Mouse (Mus musculus) heart, adult 2 months (tissue): ENCODE data around the gene Mapkbp1. TPM values are rescaled to one million over a fixed set of nuclear protein-coding genes. Genes with fewer than 3 reads are reported as not detected.

Experiments used
- DNase-seq, 2 experiments: peaks; one replicate each; pipeline ENCODE4 v3.0.0; 2021
- H3K27ac ChIP-seq: fragments of 200-600 bp; 2 replicates; pipeline ENCODE4 v1.8.1; 2022
- H3K27me3 ChIP-seq: fragments of 200-500 bp; 2 replicates; pipeline ENCODE4 v1.6.1; 2012; ENCODE audit warnings: mild to moderate bottlenecking, low read length, inconsistent platforms, mixed read lengths; ENCODE audit not compliant: control insufficient read depth, insufficient read depth
- H3K36me3 ChIP-seq: fragments of 200-500 bp; 2 replicates; pipeline ENCODE4 v1.6.1; 2012; ENCODE audit warnings: low read length, inconsistent platforms; ENCODE audit not compliant: control insufficient read depth, insufficient read depth
- H3K4me1 ChIP-seq: fragments of 200-500 bp; 2 replicates; pipeline ENCODE4 v1.6.1; 2011; ENCODE audit warnings: low read length; ENCODE audit not compliant: control insufficient read depth, insufficient read depth
- H3K4me3 ChIP-seq: fragments of 200-600 bp; 2 replicates; pipeline ENCODE4 v1.8.1; 2022
- H3K79me2 ChIP-seq: fragments of 200-500 bp; replicated peaks from 2 replicates; pipeline ENCODE4 v1.6.1; 2012; ENCODE audit warnings: mild to moderate bottlenecking, inconsistent platforms, low read length, moderate library complexity, mixed read lengths; ENCODE audit not compliant: control insufficient read depth, insufficient read depth
- H3K9ac ChIP-seq: fragments of 200-500 bp; 2 replicates; pipeline ENCODE4 v1.6.1; 2012; ENCODE audit warnings: low read depth, mild to moderate bottlenecking, control low read depth, inconsistent platforms, low read length, mixed read lengths
- CTCF ChIP-seq: fragments of 200-600 bp; IDR thresholded peaks from 2 replicates; pipeline ENCODE4 v1.8.1; 2022; ENCODE audit warnings: antibody characterized with exemption, mild to moderate bottlenecking, moderate library complexity
- EP300 ChIP-seq: fragments of 200-500 bp; IDR thresholded peaks from 2 replicates; pipeline ENCODE4 v1.6.1; 2011; ENCODE audit warnings: low read depth, low read length, control low read depth; ENCODE audit not compliant: insufficient read depth
- POLR2A ChIP-seq: fragments of 200-500 bp; IDR thresholded peaks from 2 replicates; pipeline ENCODE4 v1.6.1; 2011; ENCODE audit warnings: mild to moderate bottlenecking, low read depth, low read length, control low read depth; ENCODE audit not compliant: insufficient read depth
- WGBS: fragments of 180-500 bp; shearing (Covaris S2); methylation state at CpG from one replicate; pipeline ENCODE4 v1.1.7; 2018; 5-methylcytosine and 5-hydroxymethylcytosine counted together
- intact Hi-C: fragments of 180-260 bp; cut with DNase I; formaldehyde crosslinking; loops from one replicate; pipeline ENCODE4 v1.15.1; 2025
- polyA plus RNA-seq: library from polyadenylated mRNA; depleted of rRNA; stranded (reverse); fragments of >200 nt; gene quantifications from 2 replicates; pipeline ENCODE4 v1.2.3, GENCODE M21; 2012
- total RNA-seq, 2 experiments: library from RNA; stranded (reverse); gene quantifications; 2 replicates each; pipeline ENCODE4 v1.2.3; 2021

The Mapkbp1 gene
- total and polyA plus RNA-seq, 3 experiments, result 7.7 to 8.1 (median 8.0) TPM

DNA sequence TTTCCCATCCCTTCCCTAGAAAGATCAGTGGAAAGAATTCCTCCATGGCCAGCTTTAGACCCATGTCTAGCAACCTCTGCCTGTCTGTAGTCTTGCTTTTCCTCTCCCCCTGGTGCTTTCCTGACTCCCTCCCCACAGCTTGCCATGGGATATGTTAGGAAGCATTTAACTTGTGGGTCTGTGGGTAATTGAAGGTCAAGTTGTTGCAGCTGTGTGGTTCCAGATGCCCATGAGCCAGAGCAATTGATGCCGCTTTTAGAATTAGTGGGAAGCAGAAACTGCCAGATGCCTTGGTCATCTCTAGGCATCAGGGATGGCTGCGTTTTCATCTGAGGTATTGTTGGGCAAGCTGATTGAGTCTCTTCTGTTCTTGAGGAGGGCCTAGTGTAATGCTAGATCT is 9.1 kb downstream of the Mapkbp1 start:
- H3K4me1 ChIP-seq, result peaks cover 4% of the 10 kb centered on the region
- H3K9ac ChIP-seq, result no peak overlapping the region
- no peak overlapping the region for H3K27ac ChIP-seq
- H3K4me3 ChIP-seq, result no peak overlapping the region
- WGBS, result 80% methylated on average over 2 of the region's 2 CpGs
- no peaks in the 10 kb centered on the region for H3K79me2 ChIP-seq
- H3K27me3 ChIP-seq, result no peaks in the 10 kb centered on the region
- peaks cover 2% of the 10 kb centered on the region; the same call in 1 of the 2 replicates for H3K36me3 ChIP-seq
- DNase-seq, result no peak
- TF ChIP-seq EP300 (no peak), CTCF (no peak), POLR2A (no peak)
- intact Hi-C loops, result no loop called here

DNA sequence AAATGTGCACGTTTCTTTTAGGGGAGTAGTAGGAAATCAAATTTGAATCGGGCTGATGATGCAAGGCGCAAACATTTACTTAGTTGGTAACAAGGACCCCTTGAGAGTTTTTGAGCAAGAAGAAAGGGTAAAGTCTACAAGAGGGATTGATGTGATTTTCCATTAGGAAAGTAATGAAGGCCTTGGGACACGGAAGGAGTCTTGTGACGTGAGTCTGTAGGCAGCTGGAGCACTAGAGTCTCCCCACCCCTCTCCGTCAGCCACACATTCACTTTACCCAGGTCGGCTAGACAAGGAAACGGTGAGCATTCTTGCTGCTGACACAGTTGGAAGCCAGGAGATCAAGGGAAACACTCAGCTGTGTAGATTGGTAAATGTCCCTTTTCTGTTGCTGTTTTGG is 13.4 kb downstream of the Mapkbp1 start:
- Histone ChIP-seq H3K27ac (no peak overlapping the region), H3K4me1 (no peaks in the 10 kb centered on the region; the same call in 1 of the 2 replicates), H3K36me3 (peaks cover 2% of the 10 kb centered on the region; the same call in 1 of the 2 replicates), H3K27me3 (no peaks in the 10 kb centered on the region), H3K79me2 (no peaks in the 10 kb centered on the region; the same call in 1 of the 2 replicates), H3K4me3 (no peak overlapping the region), H3K9ac (no peak overlapping the region)
- intact Hi-C loops, result no loop called here
- WGBS, result 70% methylated on average over 8 of the region's 8 CpGs
- TF ChIP-seq CTCF, result no peak
- TF ChIP-seq EP300, result no peak
- TF ChIP-seq POLR2A, result no peak
- no peak for DNase-seq

DNA sequence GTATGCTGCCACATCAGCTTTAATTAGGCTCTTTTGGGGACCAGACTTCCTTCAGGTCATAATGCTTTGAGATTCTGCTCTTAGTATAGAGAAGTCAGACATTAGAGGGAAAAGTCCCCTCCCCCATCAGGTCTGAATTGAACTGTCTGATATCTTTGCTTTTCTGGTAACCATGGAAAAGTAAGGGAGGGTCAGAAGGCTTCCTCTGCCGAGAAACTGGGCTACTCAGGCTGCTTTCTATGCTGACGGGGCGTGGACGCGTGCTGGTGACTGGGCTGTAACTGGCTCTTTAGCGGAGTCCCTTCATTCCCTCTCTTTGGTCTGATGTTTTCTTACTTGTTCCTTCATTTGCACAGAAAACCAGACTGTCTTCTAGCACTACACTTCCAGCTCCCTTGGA is 13.9 kb downstream of the Mapkbp1 start:
- Histone ChIP-seq H3K36me3 (peaks cover 2% of the 10 kb centered on the region; the same call in 1 of the 2 replicates), H3K9ac (no peak overlapping the region), H3K27me3 (no peaks in the 10 kb centered on the region), H3K4me3 (no peak overlapping the region), H3K79me2 (no peaks in the 10 kb centered on the region; the same call in 1 of the 2 replicates), H3K4me1 (no peaks in the 10 kb centered on the region; the same call in 1 of the 2 replicates), H3K27ac (no peak overlapping the region)
- TF ChIP-seq CTCF (no peak), POLR2A (no peak), EP300 (no peak)
- intact Hi-C loops, result no loop called here
- no peak for DNase-seq
- WGBS, result 55% methylated on average over 6 of the region's 6 CpGs

DNA sequence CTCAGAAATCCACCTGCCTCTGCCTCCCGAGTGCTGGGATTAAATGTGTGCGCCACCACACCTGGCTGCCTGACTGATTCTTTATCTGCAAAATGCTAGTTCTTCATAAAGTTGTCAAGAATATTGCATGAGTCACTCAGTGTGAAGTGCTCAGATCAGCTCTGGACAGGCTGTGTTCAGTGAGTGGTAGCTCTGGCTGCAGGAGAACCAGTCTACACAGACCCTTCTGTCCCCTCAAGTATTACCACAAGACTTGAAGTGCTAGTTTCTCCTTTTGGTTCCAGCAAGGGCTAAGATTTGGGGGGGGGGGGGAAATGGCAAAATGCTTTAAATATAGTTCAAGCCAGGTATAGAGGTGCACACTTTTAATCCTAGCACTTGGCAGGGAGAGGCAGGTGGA is 14.9 kb downstream of the Mapkbp1 start:
- intact Hi-C loops, result no loop called here
- WGBS, result 100% methylated on average over 2 of the region's 2 CpGs
- no peaks in the 10 kb centered on the region for H3K27me3 ChIP-seq
- H3K4me3 ChIP-seq, result no peak overlapping the region
- no peak for DNase-seq
- no peaks in the 10 kb centered on the region for H3K4me1 ChIP-seq
- no peak overlapping the region for H3K27ac ChIP-seq
- H3K79me2 ChIP-seq, result no peaks in the 10 kb centered on the region; the same call in 1 of the 2 replicates
- H3K9ac ChIP-seq, result no peak overlapping the region
- TF ChIP-seq EP300 (no peak), POLR2A (no peak), CTCF (no peak)
- H3K36me3 ChIP-seq, result no peaks in the 10 kb centered on the region

DNA sequence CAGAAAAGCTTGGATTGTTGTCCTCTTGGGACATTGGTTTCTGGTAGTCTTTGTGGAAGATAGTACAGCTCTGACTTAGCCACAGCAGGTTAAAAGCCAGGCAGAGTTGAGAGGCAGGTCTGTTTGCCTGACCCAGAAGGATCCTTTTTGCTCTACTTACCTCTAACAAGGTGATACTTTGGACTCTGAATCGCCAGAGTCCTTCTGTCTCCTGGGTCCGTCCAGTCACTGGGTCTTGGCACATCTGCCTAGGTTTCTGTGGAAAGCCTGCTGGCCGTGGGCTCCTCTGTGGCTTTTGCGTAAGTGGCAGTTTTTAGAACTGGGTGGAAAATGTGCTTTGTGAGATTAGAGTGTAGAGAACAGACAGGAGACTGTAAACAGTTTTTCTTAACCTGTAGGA is 16.5 kb downstream of the Mapkbp1 start:
- DNase-seq, result no peak
- Histone ChIP-seq H3K4me3 (no peak overlapping the region), H3K9ac (no peak overlapping the region), H3K79me2 (no peaks in the 10 kb centered on the region; the same call in 1 of the 2 replicates), H3K4me1 (no peaks in the 10 kb centered on the region), H3K27me3 (no peaks in the 10 kb centered on the region), H3K36me3 (no peaks in the 10 kb centered on the region), H3K27ac (no peak overlapping the region)
- 74% methylated on average over 4 of the region's 4 CpGs for WGBS
- TF ChIP-seq CTCF, result no peak
- no peak for TF ChIP-seq EP300
- TF ChIP-seq POLR2A, result no peak
- intact Hi-C loops, result no loop called here

DNA sequence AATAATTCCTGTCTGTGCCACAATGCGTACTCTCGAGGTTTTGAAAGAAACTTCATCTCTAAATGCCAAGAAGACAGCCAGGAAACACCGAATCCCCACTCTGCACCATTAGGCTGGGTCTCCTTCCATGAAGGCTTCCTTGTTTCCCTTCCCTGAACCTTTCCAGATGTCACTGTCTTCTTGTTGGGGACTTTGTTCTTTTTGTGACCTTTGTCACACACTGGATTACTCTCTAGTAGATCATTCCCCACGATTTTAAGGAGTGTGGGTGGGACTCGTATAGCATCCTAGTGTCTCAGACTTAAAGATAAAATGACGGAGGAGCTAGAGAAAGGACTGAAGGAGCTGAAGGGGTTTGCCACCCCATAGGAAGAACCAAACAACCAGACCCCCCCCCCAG is 18.4 kb downstream of the Mapkbp1 start:
- 82% methylated on average over 6 of the region's 6 CpGs for WGBS
- Histone ChIP-seq H3K27me3 (no peaks in the 10 kb centered on the region), H3K79me2 (no peaks in the 10 kb centered on the region; the same call in 1 of the 2 replicates), H3K36me3 (peaks cover 2% of the 10 kb centered on the region), H3K27ac (no peak overlapping the region), H3K9ac (no peak overlapping the region), H3K4me1 (peaks cover 4% of the 10 kb centered on the region), H3K4me3 (no peak overlapping the region)
- no peak for TF ChIP-seq EP300
- no peak for TF ChIP-seq POLR2A
- no peak for TF ChIP-seq CTCF
- DNase-seq, result no peak
- intact Hi-C loops, result no loop called here
